Mouse (Mus musculus) G1E (cell line): ENCODE data around the gene Tifa.

Experiments
- CTCF ChIP-seq: IDR thresholded peaks from 2 replicates; pipeline ENCODE4 v1.5.1; 2012; ENCODE audit warnings: low read depth, low read length, inconsistent platforms, mixed read lengths
- GATA1 ChIP-seq: IDR thresholded peaks from 2 replicates; pipeline ENCODE4 v1.6.1; 2012; ENCODE audit warnings: borderline replicate concordance, low read length, inconsistent platforms, mixed read lengths
- GATA2 ChIP-seq: IDR thresholded peaks from 2 replicates; pipeline ENCODE4 v1.6.1; 2012; ENCODE audit warnings: low read depth, low read length, inconsistent platforms, borderline replicate concordance
- POLR2AphosphoS5 ChIP-seq: IDR thresholded peaks from 2 replicates; pipeline ENCODE4 v1.6.1; 2012; ENCODE audit warnings: low read depth, low read length, inconsistent platforms; ENCODE audit not compliant: insufficient replicate concordance

GRCm38 (mm10) chr3:127780021-127780644 lies 9.5 kb upstream of the Tifa start, which contains the start of gene Alpk1:
- no peak for TF ChIP-seq CTCF
- TF ChIP-seq POLR2AphosphoS5: no peak
- no peak for TF ChIP-seq GATA2
- TF ChIP-seq GATA1: no peak
